Mouse (Mus musculus): ENCODE data around the gene Sult6b1.
A peak's percentile ranks its signal among the peaks of the same experiment; 100 is the strongest.

Sult6b1 gene

DNA sequence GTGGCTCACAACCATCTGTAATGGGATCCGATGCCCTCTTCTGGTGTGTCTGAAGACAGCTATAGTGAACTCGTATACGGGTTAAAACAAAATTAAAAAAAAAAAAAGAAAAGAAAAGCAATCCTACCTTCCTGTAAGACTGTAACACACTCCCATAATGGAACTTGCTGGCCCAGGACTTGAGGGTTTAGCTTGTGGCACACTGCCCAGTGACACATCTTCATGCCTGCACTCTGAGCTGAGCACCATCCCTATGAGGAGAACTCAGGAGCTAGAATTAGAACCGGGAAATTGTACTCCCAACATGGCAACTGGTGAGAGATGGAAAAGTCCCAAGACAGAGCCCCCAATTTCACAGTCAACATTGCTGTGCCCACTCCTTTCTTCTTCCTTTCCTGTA is 23.5 kb downstream of the Sult6b1 start:
- no peak for DNase-seq

GRCm38 (mm10) chr17:78882401-78883112 is 24.2 kb downstream of the Sult6b1 start, which contains the start of gene Eif2ak2:
Eif2ak2 (minus strand) TSS chr17:78882573.
- DNase-seq = peak; percentile 90 to 91

- DNase-seq = peak in 1 of 2 experiments; percentile 25
Measured at GRCm38 (mm10) chr17:78881878-78882304, 24.9 kb downstream of the Sult6b1 start.

DNA sequence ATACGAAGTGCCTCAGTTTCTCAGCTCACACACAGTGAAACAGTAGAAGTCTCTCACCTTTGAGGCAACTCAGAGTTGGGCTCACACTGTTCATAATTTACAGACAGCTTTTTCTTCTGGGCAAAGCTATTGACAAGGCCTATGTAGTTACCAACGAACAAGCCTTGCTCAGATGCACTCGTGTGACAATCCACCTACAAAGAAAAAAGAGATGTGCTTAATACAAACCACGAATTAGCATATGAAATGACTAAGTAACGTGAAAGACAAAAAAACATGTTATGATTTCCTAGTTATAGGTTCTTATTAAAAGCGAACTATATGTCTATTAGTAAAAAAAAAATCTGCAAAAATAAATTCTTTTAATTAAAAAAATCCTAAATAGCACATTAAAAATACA is 32.9 kb downstream of the Sult6b1 start:
- DNase-seq = no peak

GRCm38 (mm10) chr17:78856243-78856642 is 50.5 kb downstream of the Sult6b1 start:
- no peak for DNase-seq

DNA sequence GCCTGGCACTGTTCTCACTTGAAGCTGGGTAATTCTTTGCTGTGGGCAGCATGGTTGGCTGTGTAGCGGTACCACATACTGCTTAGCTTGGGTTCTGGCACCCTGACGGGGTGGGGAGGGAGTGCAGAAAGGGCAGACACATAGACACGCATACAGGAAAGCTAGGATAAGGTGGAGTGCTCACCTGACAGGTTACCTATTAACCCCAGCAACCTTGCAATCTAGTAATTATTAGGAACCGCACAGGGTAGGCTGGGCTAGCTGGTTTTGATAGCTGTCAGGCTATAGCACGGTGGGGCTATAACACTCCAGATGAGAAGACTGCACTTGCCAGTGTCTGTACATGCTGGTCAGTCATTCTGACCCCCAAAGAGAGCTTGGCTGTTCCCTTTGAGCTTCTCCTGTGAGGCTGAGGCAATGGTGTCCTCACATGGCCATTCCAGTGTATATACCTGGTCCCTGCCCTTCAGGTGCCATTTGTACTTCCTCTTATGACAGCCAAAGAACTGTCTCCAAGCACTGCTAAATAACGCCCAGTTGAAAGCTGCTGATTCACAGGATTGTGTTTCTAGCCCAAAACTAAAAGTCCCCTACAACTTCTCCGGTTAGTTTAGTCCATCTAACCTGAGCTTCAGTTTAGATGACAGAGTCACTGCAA is 64.4 kb downstream of the Sult6b1 start:
- no peak for DNase-seq

DNA sequence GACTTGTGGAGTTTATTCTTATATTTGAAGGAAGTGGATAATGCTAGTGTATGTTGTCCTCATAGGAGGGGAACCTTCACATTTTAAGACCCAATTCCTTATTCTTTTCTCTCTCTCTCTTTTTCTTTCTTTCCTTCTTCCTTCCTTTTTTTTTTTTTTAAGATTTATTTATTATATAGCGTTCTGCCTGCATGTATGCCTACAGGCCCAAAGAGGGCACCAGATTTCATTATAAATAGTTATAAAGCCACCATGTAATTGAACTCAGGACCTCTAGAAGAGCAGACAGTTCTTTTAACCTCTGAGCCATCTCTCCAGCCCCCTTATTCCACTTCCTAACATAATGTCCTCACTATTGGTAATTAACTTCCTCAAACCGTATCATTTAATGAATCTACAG is 70.7 kb downstream of the Sult6b1 start:
- no peak for DNase-seq

- peak; percentile 98 to 99 for DNase-seq
Measured at GRCm38 (mm10) chr17:78834856-78835835, 71.6 kb downstream of the Sult6b1 start, which contains the start of the genes Heatr5b and Gpatch11. Heatr5b (minus strand) TSS chr17:78835364. Gpatch11 (plus strand) TSS chr17:78835567.
